Mouse (Mus musculus) layer of hippocampus, adult 11-12 months (tissue): Measurements from ENCODE around the gene Zfp420.
"Not testable (repeated sequence)": the region's sequence is repeated elsewhere in the genome, so short reads cannot be mapped to it uniquely, and the experiment has no call there.

ENCODE experiments used
- DNase-seq: peaks from one replicate; pipeline ENCODE4 v3.0.0; 2022; ENCODE audit warnings: low spot score

Gene Zfp420

GRCm38 (mm10) chr7:29859532-29860517 lies at the start of gene Zfp420:
Zfp420 (plus strand) TSS chr7:29859979.
- DNase-seq = peak; percentile 92

GRCm38 (mm10) chr7:29812244-29812643 lies 47.5 kb upstream of the Zfp420 start:
- DNase-seq = no peak

GRCm38 (mm10) chr7:29814381-29814780 lies 45.4 kb upstream of the Zfp420 start:
- no peak for DNase-seq

GRCm38 (mm10) chr7:29815061-29815784 lies 44.6 kb upstream of the Zfp420 start:
- no peak for DNase-seq

- DNase-seq = peak; percentile 93
Observed at GRCm38 (mm10) chr7:29815910-29816429, 43.8 kb upstream of the Zfp420 start, which contains the start of gene Zfp790. Zfp790 (plus strand) TSS chr7:29816114.

GRCm38 (mm10) chr7:29818619-29819254 lies 41.0 kb upstream of the Zfp420 start:
- DNase-seq = peak; percentile 77

GRCm38 (mm10) chr7:29828001-29828400 lies 31.8 kb upstream of the Zfp420 start:
- DNase-seq = no peak

- DNase-seq = no peak
Observed at GRCm38 (mm10) chr7:29829804-29830203, 30.0 kb upstream of the Zfp420 start.

GRCm38 (mm10) chr7:29836816-29837215 lies 23.0 kb upstream of the Zfp420 start:
- no peak for DNase-seq

- DNase-seq = no peak
Observed at GRCm38 (mm10) chr7:29839256-29839655, 20.5 kb upstream of the Zfp420 start.

- DNase-seq = no peak
Observed at GRCm38 (mm10) chr7:29842105-29842504, 17.7 kb upstream of the Zfp420 start.

GRCm38 (mm10) chr7:29844616-29845015 lies 15.2 kb upstream of the Zfp420 start:
- no peak for DNase-seq

GRCm38 (mm10) chr7:29852831-29853218 lies 7.0 kb upstream of the Zfp420 start:
- DNase-seq = no peak

GRCm38 (mm10) chr7:29853219-29853842 lies 6.4 kb upstream of the Zfp420 start, which contains the start of gene Zfp940:
Zfp940 (minus strand) TSS chr7:29853669.
- DNase-seq = peak; percentile 89

GRCm38 (mm10) chr7:29861660-29862059 lies 1.9 kb downstream of the Zfp420 start:
- no peak for DNase-seq

GRCm38 (mm10) chr7:29874256-29874655 lies 14.5 kb downstream of the Zfp420 start:
- no peak for DNase-seq

GRCm38 (mm10) chr7:29877561-29877960 lies 17.8 kb downstream of the Zfp420 start:
- not testable (repeated sequence) for DNase-seq

- no peak for DNase-seq
Observed at GRCm38 (mm10) chr7:29880056-29880455, 20.3 kb downstream of the Zfp420 start.

- DNase-seq = no peak
Observed at GRCm38 (mm10) chr7:29880916-29881315, 21.1 kb downstream of the Zfp420 start.

- no peak for DNase-seq
Observed at GRCm38 (mm10) chr7:29890501-29890900, 30.7 kb downstream of the Zfp420 start.

- DNase-seq = no peak
Observed at GRCm38 (mm10) chr7:29892756-29893155, 33.0 kb downstream of the Zfp420 start.

GRCm38 (mm10) chr7:29898351-29898750 lies 38.6 kb downstream of the Zfp420 start:
- no peak for DNase-seq
